Mouse (Mus musculus) sigmoid colon, adult 10 weeks (tissue): ENCODE measurements around the gene 1700031F05Rik. TPM values are rescaled to one million over a fixed set of nuclear protein-coding genes. Genes with fewer than 3 reads are reported as not detected.

ENCODE experiments used
- polyA plus RNA-seq: library from polyadenylated mRNA; stranded (reverse); fragments of 350-450 nt; fragmentation: Illumina TruSeq; extraction: RNeasy Lipid Tissue Mini Kit (QIAGEN cat#74804); gene quantifications from one replicate; pipeline ENCODE4 v1.2.3, GENCODE M21; 2014; ENCODE audit warnings: low read depth, low replicate concordance

Gene 1700031F05Rik
- not detected for polyA plus RNA-seq

DNA sequence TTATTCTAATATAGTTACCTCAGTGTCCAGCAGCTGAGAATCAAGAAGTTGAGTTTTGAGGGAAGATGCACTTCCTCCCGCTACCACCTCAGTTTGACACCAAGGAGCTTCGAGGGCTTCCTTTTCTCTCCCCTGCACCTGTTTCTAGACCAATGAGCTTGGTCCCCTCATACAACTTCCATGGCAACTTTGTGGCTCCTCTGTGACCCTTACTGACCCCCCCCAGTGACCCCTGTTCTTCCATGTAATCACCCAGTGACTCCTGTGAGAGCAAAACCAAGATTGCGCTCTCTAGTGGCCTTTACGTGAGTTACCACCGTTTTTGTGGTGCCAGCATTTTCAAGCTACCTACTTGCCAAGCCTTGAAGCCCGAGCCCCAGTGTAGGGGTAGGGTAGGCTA, at the start of gene 1700031F05Rik:
Gene 1700031F05Rik (minus strand): TSS at position 101 of the 400 bp plus-strand sequence.

DNA sequence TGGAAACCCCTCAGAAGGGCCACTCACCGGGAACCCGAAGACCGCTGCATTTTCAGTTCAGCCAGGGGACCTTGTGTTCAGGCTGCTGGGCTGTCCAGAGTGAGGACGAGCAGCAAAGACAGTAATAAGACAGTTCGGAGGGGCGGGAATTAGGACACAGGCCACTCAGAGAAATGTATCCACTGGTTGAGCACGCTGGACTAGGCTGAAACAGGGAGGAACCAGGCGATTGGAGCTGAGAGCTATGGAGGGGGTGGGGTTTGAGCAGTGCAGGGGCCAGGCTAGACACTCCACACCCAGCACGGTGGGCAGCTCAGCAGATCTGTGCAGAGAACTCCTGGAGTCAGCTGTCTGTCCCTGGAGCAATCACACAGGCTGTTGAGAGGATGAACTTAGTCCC, 40.8 kb upstream of the 1700031F05Rik start, which contains the start of the genes Dmrtc1a and 1700011M02Rik:
Gene Dmrtc1a (minus strand): TSS at position 101 of the 400 bp plus-strand sequence.
Gene 1700011M02Rik (plus strand): TSS at position 319 of the 400 bp plus-strand sequence.

GRCm38 (mm10) chrX:102854516-102854915, 13.3 kb downstream of the 1700031F05Rik start, which contains the start of gene Dmrtc1c2:
Gene Dmrtc1c2 (minus strand): TSS chrX:102854616.

Other genes with a start within 250 kb of the 1700031F05Rik start
- 10.7 TPM for gene Phka1, start 223.7 kb downstream of the 1700031F05Rik start, polyA plus RNA-seq
- not detected for gene Gm3880, start 181.0 kb downstream of the 1700031F05Rik start, polyA plus RNA-seq
- not detected for gene Gm9112, start 160.3 kb downstream of the 1700031F05Rik start, polyA plus RNA-seq
- not detected for gene Dmrtc1b, start 160.1 kb downstream of the 1700031F05Rik start, polyA plus RNA-seq
- gene Dmrtc1c1, start 65.0 kb downstream of the 1700031F05Rik start, polyA plus RNA-seq = not detected
- gene Dmrtc1c2, start 13.4 kb downstream of the 1700031F05Rik start, polyA plus RNA-seq = not detected
- gene Dmrtc1a, start 40.7 kb upstream of the 1700031F05Rik start, polyA plus RNA-seq = not detected
- gene 1700011M02Rik, start 40.9 kb upstream of the 1700031F05Rik start, polyA plus RNA-seq = not detected
- not detected for gene 1700018G05Rik, start 60.4 kb upstream of the 1700031F05Rik start, polyA plus RNA-seq